Mouse (Mus musculus): ENCODE measurements at regions not wholly inside any gene's neighbourhood (a gene's known extent, or its start where the extent isn't known, plus 50 kb on each side); places are given as distances from the start of the nearest gene placed in this dataset.

GRCm38 (mm10) chr5:45196159-45196558 lies 253.9 kb downstream of the Qdpr start:
- H3K27ac ChIP-seq (ENCODE audit: insufficient read depth, low read depth, low read length) = no peak overlapping the region
- no peaks in the 10 kb centered on the region for H3K4me1 ChIP-seq (ENCODE audit: control insufficient read depth, insufficient read depth, low read length)
- TF ChIP-seq CTCF (IDR thresholded peaks at IDR 0.05; ENCODE audit: insufficient read depth, low read depth, low read length) (no peak), POLR2A (IDR thresholded peaks at IDR 0.05; ENCODE audit: insufficient read depth, low read depth, low read length) (no peak)
- WGBS = 58% methylated on average over 3 of the region's 3 CpGs
- no peak overlapping the region for H3K4me3 ChIP-seq (ENCODE audit: insufficient read depth, low read depth, low read length)

- H3K4me3 ChIP-seq (ENCODE audit: insufficient read depth, low read depth, low read length) = no peak overlapping the region
- no peak overlapping the region for H3K27ac ChIP-seq (ENCODE audit: insufficient read depth, low read depth, low read length)
- no peaks in the 10 kb centered on the region for H3K4me1 ChIP-seq (ENCODE audit: control insufficient read depth, insufficient read depth, low read length)
- TF ChIP-seq POLR2A (IDR thresholded peaks at IDR 0.05; ENCODE audit: insufficient read depth, low read depth, low read length) (no peak), CTCF (IDR thresholded peaks at IDR 0.05; ENCODE audit: insufficient read depth, low read depth, low read length) (no peak)
These were observed 257.7 kb downstream of the Qdpr start for GRCm38 (mm10) chr5:45192287-45192686.

GRCm38 (mm10) chr5:45173035-45173755 lies 276.8 kb downstream of the Qdpr start:
- WGBS = 20% methylated on average over 8 of the region's 8 CpGs
- H3K4me1 ChIP-seq (ENCODE audit: control insufficient read depth, insufficient read depth, low read length) = no peaks in the 10 kb centered on the region

GRCm38 (mm10) chr5:45159194-45159593 lies 290.8 kb downstream of the Qdpr start:
- Histone ChIP-seq H3K4me3 (ENCODE audit: insufficient read depth, low read depth, low read length) (no peak overlapping the region), H3K27ac (ENCODE audit: insufficient read depth, low read depth, low read length) (no peak overlapping the region), H3K4me1 (ENCODE audit: control insufficient read depth, insufficient read depth, low read length) (no peaks in the 10 kb centered on the region)
- 94% methylated on average over 4 of the region's 4 CpGs for WGBS
- no peak for TF ChIP-seq POLR2A (IDR thresholded peaks at IDR 0.05; ENCODE audit: insufficient read depth, low read depth, low read length)
- TF ChIP-seq CTCF (IDR thresholded peaks at IDR 0.05; ENCODE audit: insufficient read depth, low read depth, low read length) = no peak

More at GRCm38 (mm10) chr5:45173035-45173755, 276.8 kb downstream of the Qdpr start:
- no peak for TF ChIP-seq CTCF (IDR thresholded peaks at IDR 0.05; ENCODE audit: insufficient read depth, low read depth, low read length)
- TF ChIP-seq POLR2A (IDR thresholded peaks at IDR 0.05; ENCODE audit: insufficient read depth, low read depth, low read length) = no peak
- Histone ChIP-seq H3K27ac (ENCODE audit: insufficient read depth, low read depth, low read length) (no peak overlapping the region), H3K4me3 (ENCODE audit: insufficient read depth, low read depth, low read length) (no peak overlapping the region)

GRCm38 (mm10) chr5:45154936-45155335 lies 295.1 kb downstream of the Qdpr start:
- Histone ChIP-seq H3K4me1 (ENCODE audit: control insufficient read depth, insufficient read depth, low read length) (no peaks in the 10 kb centered on the region), H3K27ac (ENCODE audit: insufficient read depth, low read depth, low read length) (no peak overlapping the region), H3K4me3 (ENCODE audit: insufficient read depth, low read depth, low read length) (no peak overlapping the region)
- 67% methylated on average over 2 of the region's 2 CpGs for WGBS
- TF ChIP-seq CTCF (IDR thresholded peaks at IDR 0.05; ENCODE audit: insufficient read depth, low read depth, low read length) (no peak), POLR2A (IDR thresholded peaks at IDR 0.05; ENCODE audit: insufficient read depth, low read depth, low read length) (no peak)

- Histone ChIP-seq H3K4me1 (ENCODE audit: control insufficient read depth, insufficient read depth, low read length) (no peaks in the 10 kb centered on the region), H3K27ac (ENCODE audit: insufficient read depth, low read depth, low read length) (no peak overlapping the region), H3K4me3 (ENCODE audit: insufficient read depth, low read depth, low read length) (no peak overlapping the region)
- 85% methylated on average over 4 of the region's 4 CpGs for WGBS
- TF ChIP-seq CTCF (IDR thresholded peaks at IDR 0.05; ENCODE audit: insufficient read depth, low read depth, low read length) = no peak
- no peak for TF ChIP-seq POLR2A (IDR thresholded peaks at IDR 0.05; ENCODE audit: insufficient read depth, low read depth, low read length)
These were observed 305.9 kb downstream of the Qdpr start for GRCm38 (mm10) chr5:45144186-45144585.

GRCm38 (mm10) chr5:45137198-45137973 lies 312.6 kb downstream of the Qdpr start:
- TF ChIP-seq CTCF (IDR thresholded peaks at IDR 0.05; ENCODE audit: insufficient read depth, low read depth, low read length) = no peak
- TF ChIP-seq POLR2A (IDR thresholded peaks at IDR 0.05; ENCODE audit: insufficient read depth, low read depth, low read length) = no peak
- H3K27ac ChIP-seq (ENCODE audit: insufficient read depth, low read depth, low read length) = no peak overlapping the region
- WGBS = 23% methylated on average over 10 of the region's 10 CpGs
- no peaks in the 10 kb centered on the region for H3K4me1 ChIP-seq (ENCODE audit: control insufficient read depth, insufficient read depth, low read length)
- no peak overlapping the region for H3K4me3 ChIP-seq (ENCODE audit: insufficient read depth, low read depth, low read length)

GRCm38 (mm10) chr5:45136696-45137095 lies 313.3 kb downstream of the Qdpr start:
- Histone ChIP-seq H3K4me1 (ENCODE audit: control insufficient read depth, insufficient read depth, low read length) (no peaks in the 10 kb centered on the region), H3K27ac (ENCODE audit: insufficient read depth, low read depth, low read length) (no peak overlapping the region), H3K4me3 (ENCODE audit: insufficient read depth, low read depth, low read length) (no peak overlapping the region)
- TF ChIP-seq POLR2A (IDR thresholded peaks at IDR 0.05; ENCODE audit: insufficient read depth, low read depth, low read length) (no peak), CTCF (IDR thresholded peaks at IDR 0.05; ENCODE audit: insufficient read depth, low read depth, low read length) (no peak)
- 71% methylated on average over 3 of the region's 3 CpGs for WGBS

GRCm38 (mm10) chr5:45127971-45128370 lies 322.1 kb downstream of the Qdpr start:
- 65% methylated on average over 8 of the region's 8 CpGs for WGBS
- TF ChIP-seq CTCF (IDR thresholded peaks at IDR 0.05; ENCODE audit: insufficient read depth, low read depth, low read length) (no peak), POLR2A (IDR thresholded peaks at IDR 0.05; ENCODE audit: insufficient read depth, low read depth, low read length) (no peak)
- no peaks in the 10 kb centered on the region for H3K4me1 ChIP-seq (ENCODE audit: control insufficient read depth, insufficient read depth, low read length)

More at GRCm38 (mm10) chr5:45127971-45128370, 322.1 kb downstream of the Qdpr start:
- Histone ChIP-seq H3K4me3 (ENCODE audit: insufficient read depth, low read depth, low read length) (no peak overlapping the region), H3K27ac (ENCODE audit: insufficient read depth, low read depth, low read length) (no peak overlapping the region)

Measured in olfactory bulb, adult 2 months (tissue).